Mouse (Mus musculus) CD4-positive, CD25-positive, alpha-beta regulatory T cell, adult 2 months (primary cell): ENCODE results near the gene Kcnk3.

ENCODE experiments used
- DNase-seq: peaks from one replicate; pipeline ENCODE4 v3.0.0-alpha.2; 2012; ENCODE audit warnings: low read depth, low spot score

Gene Kcnk3

GRCm38 (mm10) chr5:30670091-30670490 lies 82.1 kb downstream of the Kcnk3 start:
- no peak for DNase-seq

GRCm38 (mm10) chr5:30674001-30674400 lies 86.0 kb downstream of the Kcnk3 start:
- DNase-seq = no peak
